ENCODE assay signal across 8 mouse cellular contexts in the genomic region with DNA sequence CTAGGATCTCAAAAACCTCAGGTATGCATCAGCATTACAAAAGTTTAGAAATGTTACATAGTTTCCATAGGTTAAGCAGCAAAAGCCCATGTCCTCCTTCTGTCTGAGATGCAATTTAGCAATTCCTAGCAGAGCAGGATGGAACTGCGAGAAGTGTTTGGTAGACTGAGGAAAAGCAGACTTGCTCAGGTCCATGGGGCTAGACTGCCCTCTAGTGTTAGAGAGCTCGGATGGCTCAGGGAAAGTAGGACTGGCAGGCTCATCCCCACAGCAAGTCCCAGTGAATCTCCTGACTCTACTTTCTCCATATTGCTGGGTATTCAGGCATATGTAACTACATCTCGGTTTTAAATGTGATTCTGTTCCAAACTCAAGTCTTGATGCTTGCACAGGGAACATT. TPM values are rescaled to one million over a fixed set of nuclear protein-coding genes. Genes with fewer than 3 reads are reported as not detected.
DNase-seq lines count a peak whose midpoint lies in the region; ATAC-seq and TF ChIP-seq lines count a peak whose summit lies in the region.
"Had no signal": no experiment of that assay in that cellular context is flagged by ENCODE, and none has a peak within 500 bp of the region (broad histone marks: within the 10 kb centered on the region; RNA-seq: fewer than 3 reads in every experiment).

No protein-coding gene starts in this region.

- H3K9ac ChIP-seq in ES-Bruce4 (ENCODE audit: low read depth, poor library complexity, severe bottlenecking): no peak overlapping the region
- no peak overlapping the region for H3K9ac ChIP-seq in lung, postnatal 0 days (replicated peaks; ENCODE audit: low read depth)
- H3K9ac ChIP-seq: limb, embryonic 12.5 days had no signal

- DNase-seq in adrenal gland, adult 2 months: peak; percentile 44
- DNase-seq in embryo, embryonic 11 days: peak; percentile 81
- peak; percentile 63 to 77 for DNase-seq in heart, postnatal 14 days
- peak; percentile 49 to 85 for DNase-seq in layer of hippocampus, adult 18-20 months (ENCODE audit: low spot score in 2 of 2)
- DNase-seq in lung, postnatal 0 days (ENCODE audit: low spot score): peak; percentile 85
- DNase-seq in right cerebral cortex, adult 18-20 months: peak; percentile 66

- TF ChIP-seq CTCF in ES-Bruce4 (IDR thresholded peaks at IDR 0.05; ENCODE audit: low read depth, low read length): peak; percentile 95
- peak; percentile 97 for TF ChIP-seq CTCF in lung, postnatal 0 days (IDR thresholded peaks at IDR 0.05)

- no peak overlapping the region for H3K4me3 ChIP-seq in ES-Bruce4 (ENCODE audit: low read depth, low read length)
- no peak overlapping the region for H3K4me3 ChIP-seq in lung, postnatal 0 days (ENCODE audit: low read depth, low read length)
- H3K4me3 ChIP-seq: limb, embryonic 12.5 days had no signal

- no peak overlapping the region for H3K27ac ChIP-seq in ES-Bruce4 (ENCODE audit: insufficient read depth, low read length)
- H3K27ac ChIP-seq in lung, postnatal 0 days (ENCODE audit: low read length): no peak overlapping the region
- H3K27ac ChIP-seq: limb, embryonic 12.5 days had no signal

- intact Hi-C loops in heart, postnatal 14 days (cut with DNase I): loop anchor here (1.0 kb wide), 2 partner anchors 154 to 202 kb away; no protein-coding TSS in a partner anchor

- TF ChIP-seq POLR2A in ES-Bruce4 (IDR thresholded peaks at IDR 0.05; ENCODE audit: insufficient read depth, low read length): no peak

- ATAC-seq in lung, postnatal 0 days: peak; percentile 67

- H3K36me3 ChIP-seq in ES-Bruce4 (ENCODE audit: control insufficient read depth, insufficient read depth, low read length, poor library complexity, severe bottlenecking): no peaks in the 10 kb centered on the region
- no peaks in the 10 kb centered on the region for H3K36me3 ChIP-seq in lung, postnatal 0 days (ENCODE audit: insufficient read depth, low read length)
- H3K36me3 ChIP-seq: limb, embryonic 12.5 days had no signal

- no peaks in the 10 kb centered on the region for H3K4me1 ChIP-seq in ES-Bruce4 (ENCODE audit: control insufficient read depth, insufficient read depth, low read length)
- H3K4me1 ChIP-seq in lung, postnatal 0 days (ENCODE audit: insufficient read depth, low read depth, low read length): no peaks in the 10 kb centered on the region

- 6% methylated on average over 3 of the region's 3 CpGs for WGBS in lung, postnatal 0 days

- no peaks in the 10 kb centered on the region for H3K9me3 ChIP-seq in ES-Bruce4 (replicated peaks; ENCODE audit: control insufficient read depth, insufficient read depth, low read length, poor library complexity, severe bottlenecking)
- no peaks in the 10 kb centered on the region for H3K9me3 ChIP-seq in lung, postnatal 0 days (ENCODE audit: low read length)
- H3K9me3 ChIP-seq: limb, embryonic 12.5 days had no signal

- TF ChIP-seq EP300 in ES-Bruce4 (IDR thresholded peaks at IDR 0.05; ENCODE audit: insufficient read depth, low read depth, low read length): no peak
- no peak for TF ChIP-seq EP300 in lung, postnatal 0 days (IDR thresholded peaks at IDR 0.05)

- H3K27me3 ChIP-seq in ES-Bruce4 (ENCODE audit: control insufficient read depth, insufficient read depth, low read length, poor library complexity, severe bottlenecking): no peaks in the 10 kb centered on the region
- H3K27me3 ChIP-seq in lung, postnatal 0 days (replicated peaks; ENCODE audit: insufficient read depth, low read length): no peaks in the 10 kb centered on the region
- H3K27me3 ChIP-seq: limb, embryonic 12.5 days had no signal

- H3K4me2 ChIP-seq in lung, postnatal 0 days (replicated peaks; ENCODE audit: low read depth, low read length): no peak overlapping the region
- H3K4me2 ChIP-seq: limb, embryonic 12.5 days had no signal

RNA-seq across cellular contexts. Expression of gene Sorbs1, which starts 31.3 kb away (rescaled TPM):
- 80.7 and 84.4 TPM in 2 replicates for polyA plus RNA-seq in ES-Bruce4 (2011; ENCODE audit: insufficient read depth, insufficient read length, low read depth, missing spikeins)
- total RNA-seq in adrenal gland, adult 2 months (2021): 100 to 1,000 TPM; 116 to 123 TPM
- polyA plus RNA-seq in adrenal gland, adult 2 months (2012; rRNA removed): 13.4 and 17.7 TPM in 2 replicates
- 100 to 1,000 TPM; 523 to 539 TPM for total RNA-seq in heart, postnatal 14 days (2021)
- 100 to 1,000 TPM; 195 to 206 TPM for total RNA-seq in layer of hippocampus, adult 18-20 months (2021)
- 36.4 and 38.7 TPM in 2 replicates for polyA plus RNA-seq in lung, postnatal 0 days (2015; fragmentation: Nextera tagmentation; extraction: Ambion mirVana)

RNA-seq across cellular contexts. Expression of gene Aldh18a1, which starts 43.4 kb away (rescaled TPM):
- polyA plus RNA-seq in ES-Bruce4 (2011; ENCODE audit: insufficient read depth, insufficient read length, low read depth, missing spikeins): 39.1 and 46.3 TPM in 2 replicates
- total RNA-seq in adrenal gland, adult 2 months (2021): 10 to 100 TPM; 18.6 to 30.5 TPM
- 9.2 and 17.3 TPM in 2 replicates for polyA plus RNA-seq in adrenal gland, adult 2 months (2012; rRNA removed)
- 10 to 100 TPM in 1 of 2 experiments, 1 to 10 TPM in 1; 9.9 to 12.2 TPM for total RNA-seq in heart, postnatal 14 days (2021)
- 10 to 100 TPM; 19.6 to 22.3 TPM for total RNA-seq in layer of hippocampus, adult 18-20 months (2021)
- 11.1 and 13.6 TPM in 2 replicates for polyA plus RNA-seq in lung, postnatal 0 days (2015; fragmentation: Nextera tagmentation; extraction: Ambion mirVana)
